Mouse (Mus musculus) stomach, embryonic 15.5 days (tissue): ENCODE data around the gene C1qtnf12. TPM values are rescaled to one million over a fixed set of nuclear protein-coding genes. Genes with fewer than 3 reads are reported as not detected.

Experiments
- ATAC-seq: fragments of 200-750 bp; cut with Nextera tagmentation; 2 replicates; pipeline ENCODE4 v1.8.0; 2017; ENCODE audit warnings: low read depth, moderate number of reproducible peaks, moderate TSS enrichment; ENCODE audit not compliant: insufficient read depth, low FRiP score
- H3K27ac ChIP-seq: fragments of 300-500 bp; sonication (generic); 2 replicates; pipeline ENCODE4 v1.5.1; 2015; ENCODE audit warnings: mild to moderate bottlenecking, inconsistent platforms
- H3K27me3 ChIP-seq: fragments of 300-500 bp; sonication (generic); replicated peaks from 2 replicates; pipeline ENCODE4 v1.6.1; 2015; ENCODE audit warnings: inconsistent platforms
- H3K36me3 ChIP-seq: fragments of 300-500 bp; sonication (generic); 2 replicates; pipeline ENCODE4 v1.6.1; 2015; ENCODE audit warnings: inconsistent platforms
- H3K4me1 ChIP-seq: fragments of 300-500 bp; sonication (generic); 2 replicates; pipeline ENCODE4 v1.6.1; 2015; ENCODE audit warnings: inconsistent platforms
- H3K4me2 ChIP-seq: fragments of 300-500 bp; sonication (generic); 2 replicates; pipeline ENCODE4 v1.6.1; 2015; ENCODE audit warnings: mild to moderate bottlenecking, inconsistent platforms
- H3K4me3 ChIP-seq: fragments of 300-500 bp; sonication (generic); replicated peaks from 2 replicates; pipeline ENCODE4 v1.5.1; 2015; ENCODE audit warnings: inconsistent platforms
- H3K9ac ChIP-seq: fragments of 300-500 bp; sonication (generic); 2 replicates; pipeline ENCODE4 v1.6.1; 2015; ENCODE audit warnings: inconsistent platforms
- H3K9me3 ChIP-seq: fragments of 300-500 bp; sonication (generic); 2 replicates; pipeline ENCODE4 v1.6.1; 2016; ENCODE audit warnings: inconsistent platforms
- WGBS: fragments of 180-500 bp; shearing (Covaris S2); methylation state at CpG from one replicate; pipeline ENCODE4 v1.1.7; 2015; 5-methylcytosine and 5-hydroxymethylcytosine counted together
- polyA plus RNA-seq: library from polyadenylated mRNA; unstranded; fragments of >200 nt; fragmentation: Nextera tagmentation; extraction: Ambion mirVana; gene quantifications from 2 replicates; pipeline ENCODE4 v1.2.1, GENCODE M21; 2015

The C1qtnf12 gene
- polyA plus RNA-seq, 1 experiment from 2014 or later, result 49.1 TPM

DNA sequence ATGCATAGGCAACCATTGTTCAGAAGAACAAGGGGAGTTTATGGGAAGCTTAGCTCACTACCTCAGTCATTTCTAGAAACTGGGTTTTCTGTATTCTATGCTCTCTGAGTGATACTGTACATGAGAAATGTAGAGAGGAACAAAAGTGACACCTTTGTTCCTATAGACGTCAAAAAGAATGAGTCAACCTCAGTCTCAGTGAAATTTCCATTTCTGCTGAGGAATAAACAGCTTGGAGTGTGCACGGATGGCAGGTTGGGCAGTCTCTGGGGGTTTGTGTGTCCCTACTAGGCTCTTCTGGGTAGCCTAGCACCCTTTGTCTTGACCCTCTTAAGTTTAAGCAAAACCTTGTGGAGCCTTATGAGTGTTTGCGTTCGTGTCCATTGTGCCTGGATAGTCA is 46.3 kb downstream of the C1qtnf12 start:
- Histone ChIP-seq H3K27ac (no peak overlapping the region), H3K4me2 (no peak overlapping the region), H3K27me3 (no peaks in the 10 kb centered on the region), H3K9ac (no peak overlapping the region), H3K4me3 (no peak overlapping the region), H3K36me3 (peaks cover 64% of the 10 kb centered on the region), H3K4me1 (no peaks in the 10 kb centered on the region), H3K9me3 (no peaks in the 10 kb centered on the region)
- 94% methylated on average over 4 of the region's 4 CpGs for WGBS
- no peak for ATAC-seq

DNA sequence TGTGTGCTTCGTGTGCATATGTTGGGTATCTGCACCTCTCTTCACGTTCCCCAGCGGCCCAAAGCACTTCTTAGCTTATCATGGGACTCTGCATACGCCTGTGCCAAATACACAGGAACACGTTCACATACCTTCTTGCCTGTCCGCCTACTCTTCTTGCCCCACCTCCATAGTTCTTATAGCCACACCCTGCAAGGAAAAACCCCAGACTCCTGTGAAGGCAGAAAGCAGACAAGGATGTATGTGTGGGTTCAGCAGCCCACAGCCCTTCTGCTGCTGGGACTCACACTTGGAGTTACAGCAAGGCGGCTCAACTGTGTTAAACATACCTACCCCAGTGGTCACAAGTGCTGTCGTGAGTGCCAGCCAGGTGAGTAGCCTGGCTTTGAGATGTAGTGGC is 51.5 kb downstream of the C1qtnf12 start, which contains the start of gene Tnfrsf4:
Tnfrsf4 (plus strand) TSS at position 207 of the 400 bp plus-strand sequence.
- Histone ChIP-seq H3K4me2 (no peak within 1 kb of the TSS), H3K4me3 (no peak within 1 kb of the TSS), H3K4me1 (no peaks in the 10 kb centered on the region), H3K27me3 (no peaks in the 10 kb centered on the region), H3K27ac (no peak within 1 kb of the TSS), H3K9me3 (no peaks in the 10 kb centered on the region), H3K9ac (no peak within 1 kb of the TSS), H3K36me3 (peaks cover 27% of the 10 kb centered on the region)
- WGBS, result 76% methylated on average over 8 of the region's 8 CpGs
- no peak for ATAC-seq

DNA sequence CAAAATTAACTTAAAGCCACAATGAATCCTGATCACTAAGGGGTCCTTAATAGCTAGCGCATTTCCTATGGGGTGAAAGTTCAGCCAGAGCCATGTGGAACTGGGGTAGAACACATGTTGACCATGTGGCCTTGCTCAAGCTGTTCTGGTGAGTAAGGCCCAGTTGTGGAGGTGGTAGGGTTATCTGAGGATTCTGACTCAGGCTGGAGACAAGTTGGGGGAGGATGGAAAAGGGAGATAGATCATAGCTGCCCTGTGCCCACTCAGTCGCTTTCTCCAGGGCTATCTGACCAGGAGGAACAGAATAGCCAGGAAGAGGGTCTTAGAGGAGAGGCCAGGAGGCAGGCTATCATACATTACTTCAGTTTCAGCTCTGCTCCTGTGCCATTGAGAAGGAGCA is 52.3 kb downstream of the C1qtnf12 start:
- Histone ChIP-seq H3K4me2 (no peak overlapping the region), H3K9me3 (no peaks in the 10 kb centered on the region), H3K4me1 (no peaks in the 10 kb centered on the region), H3K36me3 (peaks cover 19% of the 10 kb centered on the region), H3K27me3 (no peaks in the 10 kb centered on the region), H3K27ac (no peak overlapping the region), H3K4me3 (no peak overlapping the region), H3K9ac (no peak overlapping the region)
- 90% methylated on average over 2 of the region's 2 CpGs for WGBS
- ATAC-seq, result no peak

Other genes with a start within 250 kb of the C1qtnf12 start
- 0.80 and 0.85 TPM in 2 replicates for gene Tmem240, start 227.5 kb upstream of the C1qtnf12 start, polyA plus RNA-seq
- gene Atad3a, start 201.2 kb upstream of the C1qtnf12 start, polyA plus RNA-seq, result 110 and 114 TPM in 2 replicates
- 27.6 and 28.2 TPM in 2 replicates for gene Vwa1, start 187.6 kb upstream of the C1qtnf12 start, polyA plus RNA-seq
- gene Tmem88b, start 176.4 kb upstream of the C1qtnf12 start, polyA plus RNA-seq, result 0.55 and 0.89 TPM in 2 replicates
- gene Ankrd65, start 171.9 kb upstream of the C1qtnf12 start, polyA plus RNA-seq, result 0.22 TPM in 1 of 2 replicates, not detected in the other
- gene Mrpl20, start 159.4 kb upstream of the C1qtnf12 start, polyA plus RNA-seq, result 195 and 219 TPM in 2 replicates
- gene Ccnl2, start 149.8 kb upstream of the C1qtnf12 start, polyA plus RNA-seq, result 166 and 167 TPM in 2 replicates
- 138 and 157 TPM in 2 replicates for gene Aurkaip1, start 131.0 kb upstream of the C1qtnf12 start, polyA plus RNA-seq
- gene Mxra8, start 122.6 kb upstream of the C1qtnf12 start, polyA plus RNA-seq, result 110 and 121 TPM in 2 replicates
- gene Dvl1, start 114.9 kb upstream of the C1qtnf12 start, polyA plus RNA-seq, result 13.7 and 16.0 TPM in 2 replicates
- 0.30 and 0.50 TPM in 2 replicates for gene Tas1r3, start 99.0 kb upstream of the C1qtnf12 start, polyA plus RNA-seq
- gene Cptp, start 92.9 kb upstream of the C1qtnf12 start, polyA plus RNA-seq, result 14.7 and 15.7 TPM in 2 replicates
- 59.7 and 60.7 TPM in 2 replicates for gene Ints11, start 92.8 kb upstream of the C1qtnf12 start, polyA plus RNA-seq
- gene Pusl1, start 70.5 kb upstream of the C1qtnf12 start, polyA plus RNA-seq, result 51.2 and 51.9 TPM in 2 replicates
- 17.0 and 17.5 TPM in 2 replicates for gene Acap3, start 70.5 kb upstream of the C1qtnf12 start, polyA plus RNA-seq
- gene Ube2j2, start 18.5 kb upstream of the C1qtnf12 start, polyA plus RNA-seq, result 100 and 102 TPM in 2 replicates
- gene B3galt6, start 30.3 kb downstream of the C1qtnf12 start, polyA plus RNA-seq, result 14.4 and 14.6 TPM in 2 replicates
- 154 and 168 TPM in 2 replicates for gene Sdf4, start 30.6 kb downstream of the C1qtnf12 start, polyA plus RNA-seq
- 0.64 and 1.1 TPM in 2 replicates for gene Tnfrsf4, start 51.5 kb downstream of the C1qtnf12 start, polyA plus RNA-seq
- 2.3 and 2.5 TPM in 2 replicates for gene Tnfrsf18, start 63.8 kb downstream of the C1qtnf12 start, polyA plus RNA-seq
- gene Ttll10, start 97.1 kb downstream of the C1qtnf12 start, polyA plus RNA-seq, result 4.1 and 5.0 TPM in 2 replicates
- gene 9430015G10Rik, start 147.7 kb downstream of the C1qtnf12 start, polyA plus RNA-seq, result 27.3 and 29.9 TPM in 2 replicates
- 0.39 and 0.44 TPM in 2 replicates for gene Rnf223, start 168.2 kb downstream of the C1qtnf12 start, polyA plus RNA-seq
- gene Agrn, start 235.2 kb downstream of the C1qtnf12 start, polyA plus RNA-seq, result 61.7 and 67.8 TPM in 2 replicates
- 3.2 and 4.8 TPM in 2 replicates for gene Isg15, start 238.5 kb downstream of the C1qtnf12 start, polyA plus RNA-seq
- gene AW011738, start 241.0 kb downstream of the C1qtnf12 start, polyA plus RNA-seq, result 3.0 TPM in 2 replicates